11 mouse cellular contexts compared by ENCODE assay signal in the genomic region with DNA sequence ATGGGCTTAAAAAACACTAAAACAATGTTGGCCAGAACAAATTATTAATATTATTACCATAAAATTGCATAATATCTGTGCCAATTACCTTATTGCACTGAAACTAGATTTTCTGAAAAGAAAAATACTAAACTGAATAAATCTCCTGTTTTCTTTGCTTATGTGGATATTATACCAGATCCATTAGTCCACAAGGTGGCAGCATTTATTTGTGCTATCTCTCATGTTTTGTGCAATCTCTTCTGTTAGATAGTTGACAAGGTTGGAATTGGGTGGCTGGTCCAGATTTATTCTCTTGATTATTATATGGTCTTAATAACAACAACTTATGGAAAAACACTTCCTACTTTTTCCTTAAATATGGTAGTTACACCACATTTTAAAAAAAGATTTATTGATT. TPM values are rescaled to one million over a fixed set of nuclear protein-coding genes. Genes with fewer than 3 reads are reported as not detected.
DNase-seq lines count a peak whose midpoint lies in the region; ATAC-seq lines count a peak whose summit lies in the region.
"Had no signal": no experiment of that assay in that cellular context is flagged by ENCODE, and none has a peak within 500 bp of the region (broad histone marks: within the 10 kb centered on the region; RNA-seq: fewer than 3 reads in every experiment).

No protein-coding gene starts in this region.

- H3K9me3 ChIP-seq in intestine, embryonic 16.5 days (ENCODE audit: control insufficient read depth, low read length) = no peaks in the 10 kb centered on the region
- H3K9me3 ChIP-seq: heart, embryonic 13.5 days; limb, embryonic 13.5 days had no signal

- no peak overlapping the region for H3K4me3 ChIP-seq in intestine, embryonic 16.5 days (ENCODE audit: low read length)
- H3K4me3 ChIP-seq: heart, embryonic 13.5 days; limb, embryonic 13.5 days had no signal

- DNase-seq in cerebellum, adult 9-10 months = peak; percentile 54
- no peak for DNase-seq in cerebellum, postnatal 4 days (ENCODE audit: low spot score in 2 of 2)
- peak; percentile 20 for DNase-seq in kidney, postnatal 14 days
- DNase-seq in kidney, postnatal 4 days = no peak
- peak; percentile 70 for DNase-seq in 416B (ENCODE audit: low read depth)
- peak; percentile 46 for DNase-seq in embryo, embryonic 10.5 days (ENCODE audit: low spot score)
- no peak for DNase-seq in right cerebral cortex, adult 2 months (ENCODE audit: low spot score in 2 of 2)
- DNase-seq: cerebellum, adult 11 months had no signal

- ATAC-seq in intestine, embryonic 16.5 days = no peak

- H3K4me2 ChIP-seq in intestine, embryonic 16.5 days (ENCODE audit: low read depth, low read length) = no peak overlapping the region
- H3K4me2 ChIP-seq: heart, embryonic 13.5 days; limb, embryonic 13.5 days had no signal

- no peak overlapping the region for H3K9ac ChIP-seq in intestine, embryonic 16.5 days (ENCODE audit: low read depth, low read length)
- H3K9ac ChIP-seq: heart, embryonic 13.5 days; limb, embryonic 13.5 days had no signal

- no peak overlapping the region for H3K27ac ChIP-seq in intestine, embryonic 16.5 days (ENCODE audit: low read length)
- H3K27ac ChIP-seq: heart, embryonic 13.5 days; limb, embryonic 13.5 days had no signal

- no peaks in the 10 kb centered on the region for H3K27me3 ChIP-seq in intestine, embryonic 16.5 days (replicated peaks; ENCODE audit: control insufficient read depth, insufficient read depth, low read length)
- H3K27me3 ChIP-seq: heart, embryonic 13.5 days; limb, embryonic 13.5 days had no signal

- H3K4me1 ChIP-seq in intestine, embryonic 16.5 days (ENCODE audit: control insufficient read depth, insufficient read depth, low read length) = no peaks in the 10 kb centered on the region
- H3K4me1 ChIP-seq: heart, embryonic 13.5 days; limb, embryonic 13.5 days had no signal

- peaks cover 2% of the 10 kb centered on the region; the same call in 1 of the 2 replicates for H3K36me3 ChIP-seq in intestine, embryonic 16.5 days (ENCODE audit: control insufficient read depth, insufficient read depth, low read length)

RNA-seq across cellular contexts. Expression of a gene that starts 58.1 kb away (rescaled TPM):
- 10.1 and 10.4 TPM in 2 replicates for polyA plus RNA-seq in intestine, embryonic 16.5 days (2015; fragmentation: Nextera tagmentation; extraction: Ambion mirVana)

Comparison
In these comparisons a context has a peak if more than half of its experiments do, and no peak if none do; other contexts are left out.
1. DNase-seq: peak in cerebellum, adult 9-10 months (single experiment), kidney, postnatal 14 days (single experiment), 416B (single experiment) and embryo, embryonic 10.5 days (single experiment); none in cerebellum, postnatal 4 days (0 of 2), kidney, postnatal 4 days (0 of 2) and right cerebral cortex, adult 2 months (0 of 2).